Mouse (Mus musculus) heart, embryonic 13.5 days (tissue): Measurements from ENCODE around the gene Vmn2r19. TPM values are rescaled to one million over a fixed set of nuclear protein-coding genes. Genes with fewer than 3 reads are reported as not detected.
"Not testable (repeated sequence)": the region's sequence is repeated elsewhere in the genome, so short reads cannot be mapped to it uniquely, and the experiment has no call there.

Experiments
- ATAC-seq: fragments of 200-750 bp; cut with Nextera tagmentation; 2 replicates; pipeline ENCODE4 v1.8.0; 2017; ENCODE audit warnings: moderate TSS enrichment; ENCODE audit not compliant: insufficient number of reproducible peaks, low FRiP score, low TSS enrichment; ENCODE audit errors: extremely low read depth
- H3K27ac ChIP-seq: fragments of 300-500 bp; sonication (generic); replicated peaks from 2 replicates; pipeline ENCODE4 v1.5.1; 2015; ENCODE audit warnings: moderate library complexity, mild to moderate bottlenecking, inconsistent platforms
- H3K27me3 ChIP-seq: fragments of 300-500 bp; sonication (generic); replicated peaks from 2 replicates; pipeline ENCODE4 v1.6.1; 2015; ENCODE audit warnings: mild to moderate bottlenecking, inconsistent platforms
- H3K36me3 ChIP-seq: fragments of 300-500 bp; sonication (generic); 2 replicates; pipeline ENCODE4 v1.6.1; 2015; ENCODE audit warnings: mild to moderate bottlenecking, inconsistent platforms
- H3K4me1 ChIP-seq: fragments of 300-500 bp; sonication (generic); 2 replicates; pipeline ENCODE4 v1.6.1; 2015; ENCODE audit warnings: inconsistent platforms
- H3K4me2 ChIP-seq: fragments of 300-500 bp; sonication (generic); 2 replicates; pipeline ENCODE4 v1.6.1; 2015; ENCODE audit warnings: inconsistent platforms, mild to moderate bottlenecking, moderate library complexity
- H3K4me3 ChIP-seq: fragments of 300-500 bp; sonication (generic); 2 replicates; pipeline ENCODE4 v1.5.1; 2015; ENCODE audit warnings: moderate library complexity, mild to moderate bottlenecking, inconsistent platforms
- H3K9ac ChIP-seq: fragments of 300-500 bp; sonication (generic); 2 replicates; pipeline ENCODE4 v1.6.1; 2015; ENCODE audit warnings: inconsistent platforms, mild to moderate bottlenecking, moderate library complexity
- H3K9me3 ChIP-seq: fragments of 300-500 bp; sonication (generic); 2 replicates; pipeline ENCODE4 v1.6.1; 2016; ENCODE audit warnings: inconsistent platforms
- WGBS: fragments of 180-500 bp; shearing (Covaris S2); methylation state at CpG from one replicate; pipeline ENCODE4 v1.1.7; 2015; ENCODE audit warnings: mixed read lengths; 5-methylcytosine and 5-hydroxymethylcytosine counted together
- polyA plus RNA-seq: library from polyadenylated mRNA; unstranded; fragments of >200 nt; fragmentation: Nextera tagmentation; extraction: Ambion mirVana; gene quantifications from 2 replicates; pipeline ENCODE4 v1.2.1, GENCODE M21; 2015

The Vmn2r19 gene
- polyA plus RNA-seq, 1 experiment from 2014 or later: not detected

GRCm38 (mm10) chr6:123289753-123290152 is 18.4 kb upstream of the Vmn2r19 start, which contains the start of gene Clec4e:
Gene Clec4e (minus strand): TSS chr6:123289870.
- Histone ChIP-seq H3K27me3 (no peaks in the 10 kb centered on the region), H3K9ac (no peak within 1 kb of the TSS), H3K9me3 (no peaks in the 10 kb centered on the region), H3K4me3 (no peak within 1 kb of the TSS), H3K4me2 (no peak within 1 kb of the TSS), H3K36me3 (no peaks in the 10 kb centered on the region), H3K27ac (no peak within 1 kb of the TSS), H3K4me1 (no peaks in the 10 kb centered on the region)
- ATAC-seq: no peak
- 65% methylated on average over 4 of the region's 4 CpGs for WGBS

DNA sequence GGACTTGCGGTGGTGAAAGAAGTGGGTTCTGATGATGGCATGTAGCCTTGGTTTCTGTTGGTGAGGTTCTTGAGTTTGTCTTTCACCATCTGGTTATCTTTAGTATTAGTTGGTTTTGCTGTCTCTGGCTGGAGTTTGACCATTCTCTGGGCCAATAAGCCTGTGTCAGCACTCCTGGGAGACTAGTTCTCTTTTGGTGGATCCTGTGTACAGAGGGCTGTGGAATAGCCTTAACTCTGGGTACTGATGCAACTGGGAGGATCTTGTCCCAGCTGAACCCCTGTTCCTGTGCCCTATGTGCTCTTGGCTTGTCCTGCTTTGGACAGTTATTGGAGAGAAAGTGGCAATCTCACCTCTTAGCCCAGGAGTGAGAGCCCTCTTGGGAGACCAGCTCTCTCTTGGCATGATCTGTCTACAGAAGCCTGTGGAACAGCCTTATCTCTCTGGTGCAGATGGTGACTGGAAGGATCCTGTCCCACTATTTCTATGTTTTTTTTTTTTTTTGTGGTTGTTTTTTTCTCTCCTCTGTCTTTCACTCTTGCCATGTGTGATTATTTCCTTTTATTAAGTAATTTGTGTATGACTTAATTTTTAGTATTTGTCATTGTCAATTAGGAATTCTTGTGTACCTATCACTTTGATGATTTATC is 15.3 kb upstream of the Vmn2r19 start:
- Histone ChIP-seq H3K36me3 (no peaks in the 10 kb centered on the region), H3K27ac (no peak overlapping the region), H3K4me3 (no peak overlapping the region), H3K27me3 (no peaks in the 10 kb centered on the region), H3K9ac (no peak overlapping the region), H3K4me1 (no peaks in the 10 kb centered on the region), H3K4me2 (no peak overlapping the region), H3K9me3 (no peaks in the 10 kb centered on the region)
- peak; percentile 76 for ATAC-seq
- WGBS: 79% methylated on average over 1 of the region's 1 CpGs

- H3K36me3 ChIP-seq, H3K4me3 ChIP-seq, H3K27ac ChIP-seq, ATAC-seq, H3K4me1 ChIP-seq, H3K9me3 ChIP-seq, H3K27me3 ChIP-seq, H3K4me2 ChIP-seq, H3K9ac ChIP-seq: not testable (repeated sequence)
- WGBS: 84% methylated on average over 11 of the region's 11 CpGs
These were observed 14.6 kb upstream of the Vmn2r19 start for GRCm38 (mm10) chr6:123293509-123293908.

GRCm38 (mm10) chr6:123296687-123297086 is 11.4 kb upstream of the Vmn2r19 start:
- peaks cover 3% of the 10 kb centered on the region; the same call in 1 of the 2 replicates for H3K9me3 ChIP-seq
- H3K36me3 ChIP-seq: no peaks in the 10 kb centered on the region
- no peaks in the 10 kb centered on the region for H3K4me1 ChIP-seq
- H3K4me2 ChIP-seq: no peak overlapping the region
- H3K9ac ChIP-seq: no peak overlapping the region
- H3K4me3 ChIP-seq: no peak overlapping the region
- 43% methylated on average over 1 of the region's 1 CpGs for WGBS
- no peak for ATAC-seq
- no peaks in the 10 kb centered on the region for H3K27me3 ChIP-seq
- H3K27ac ChIP-seq: no peak overlapping the region

- H3K9me3 ChIP-seq, H3K9ac ChIP-seq, H3K4me1 ChIP-seq, H3K27me3 ChIP-seq, H3K4me2 ChIP-seq, H3K36me3 ChIP-seq, ATAC-seq, H3K27ac ChIP-seq, H3K4me3 ChIP-seq: not testable (repeated sequence)
- WGBS: 56% methylated on average over 7 of the region's 7 CpGs
These were observed 1.8 kb upstream of the Vmn2r19 start for GRCm38 (mm10) chr6:123306315-123306714.

DNA sequence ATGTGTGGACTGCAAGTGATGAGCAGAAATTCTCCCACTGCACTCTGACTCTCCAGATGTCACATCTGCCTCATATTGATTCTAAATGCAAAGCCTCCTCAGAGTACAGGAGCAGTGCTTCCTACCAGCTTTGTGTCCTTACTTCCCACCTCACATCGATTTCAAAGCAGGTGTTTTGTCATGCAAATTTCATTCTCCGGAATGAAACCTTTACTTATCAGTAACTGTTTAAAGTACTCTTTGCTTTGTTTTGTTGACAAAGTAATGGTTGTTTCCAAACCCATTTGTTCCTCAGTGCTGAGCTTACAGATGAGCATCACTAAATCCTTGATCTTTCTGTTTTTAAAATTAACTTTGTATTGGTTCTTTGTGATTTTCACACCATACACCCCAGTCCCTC is 24.4 kb downstream of the Vmn2r19 start:
- no peaks in the 10 kb centered on the region for H3K4me1 ChIP-seq
- H3K4me2 ChIP-seq: no peak overlapping the region
- ATAC-seq: no peak
- H3K27ac ChIP-seq: no peak overlapping the region
- no peak overlapping the region for H3K4me3 ChIP-seq
- no peaks in the 10 kb centered on the region for H3K27me3 ChIP-seq
- H3K36me3 ChIP-seq: no peaks in the 10 kb centered on the region
- WGBS: 48% methylated on average over 2 of the region's 2 CpGs
- H3K9ac ChIP-seq: no peak overlapping the region
- H3K9me3 ChIP-seq: no peaks in the 10 kb centered on the region

DNA sequence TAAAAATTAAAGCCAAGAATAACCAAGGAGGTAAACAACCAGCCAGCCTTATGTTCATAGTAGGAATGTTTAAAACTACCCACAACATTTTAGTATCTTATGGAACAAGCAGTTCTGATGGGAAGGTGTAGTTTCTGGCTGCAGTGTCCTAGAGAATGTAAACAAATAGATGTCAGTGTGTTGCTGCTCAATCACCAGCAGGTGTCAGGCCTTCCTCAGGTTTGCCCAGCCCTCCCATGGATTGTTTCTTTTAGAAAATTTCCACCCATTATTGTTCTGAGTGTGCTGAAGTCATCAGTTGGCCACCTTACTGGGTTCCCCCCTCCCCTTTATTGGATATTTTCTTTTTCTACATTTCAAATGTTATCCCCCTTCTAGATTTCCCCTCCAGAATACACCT is 32.0 kb downstream of the Vmn2r19 start:
- no peak for ATAC-seq
- no peaks in the 10 kb centered on the region for H3K36me3 ChIP-seq
- no peaks in the 10 kb centered on the region for H3K4me1 ChIP-seq
- H3K4me2 ChIP-seq: no peak overlapping the region
- no peaks in the 10 kb centered on the region for H3K9me3 ChIP-seq
- no peak overlapping the region for H3K27ac ChIP-seq
- no peak overlapping the region for H3K4me3 ChIP-seq
- no peak overlapping the region for H3K9ac ChIP-seq
- no peaks in the 10 kb centered on the region for H3K27me3 ChIP-seq

GRCm38 (mm10) chr6:123346141-123346540 is 38.0 kb downstream of the Vmn2r19 start:
- H3K27me3 ChIP-seq: no peaks in the 10 kb centered on the region
- no peak overlapping the region for H3K4me3 ChIP-seq
- no peaks in the 10 kb centered on the region for H3K9me3 ChIP-seq
- 78% methylated on average over 1 of the region's 1 CpGs for WGBS
- no peak for ATAC-seq
- no peaks in the 10 kb centered on the region for H3K4me1 ChIP-seq
- H3K4me2 ChIP-seq: no peak overlapping the region
- H3K36me3 ChIP-seq: no peaks in the 10 kb centered on the region
- H3K9ac ChIP-seq: no peak overlapping the region
- no peak overlapping the region for H3K27ac ChIP-seq

Other genes starting within 250 kb of the Vmn2r19 start
- 1.3 and 2.3 TPM in 2 replicates for gene Clec4a2, start 201.9 kb upstream of the Vmn2r19 start, polyA plus RNA-seq
- not detected in 2 replicates for gene Clec4b2, start 135.4 kb upstream of the Vmn2r19 start, polyA plus RNA-seq
- 0.78 and 1.6 TPM in 2 replicates for gene Clec4n, start 78.5 kb upstream of the Vmn2r19 start, polyA plus RNA-seq
- not detected in 2 replicates for gene Clec4d, start 46.2 kb upstream of the Vmn2r19 start, polyA plus RNA-seq
- 0.07 and 0.23 TPM in 2 replicates for gene Clec4e, start 18.5 kb upstream of the Vmn2r19 start, polyA plus RNA-seq
- gene Vmn2r20, start 109.8 kb downstream of the Vmn2r19 start, polyA plus RNA-seq: not detected in 2 replicates
- gene Vmn2r21, start 225.1 kb downstream of the Vmn2r19 start, polyA plus RNA-seq: not detected in 2 replicates